Mouse (Mus musculus) megakaryocyte, embryonic 14.5 days (primary cell): ENCODE measurements around the gene Hrh2.

ENCODE experiments used
- FLI1 ChIP-seq: IDR thresholded peaks from 2 replicates; pipeline ENCODE4 v1.6.1; 2012; ENCODE audit warnings: low read length, inconsistent platforms, mixed read lengths
- GATA1 ChIP-seq: IDR thresholded peaks from 3 replicates; pipeline ENCODE4 v1.6.1; 2012; ENCODE audit warnings: mixed read lengths, low read length, inconsistent platforms, borderline replicate concordance

GRCm38 (mm10) chr13:54175426-54175825, 16.5 kb upstream of the Hrh2 start:
- no peak; the same call in 2 of the 3 replicates for TF ChIP-seq GATA1
- TF ChIP-seq FLI1, result no peak
